ENCODE assay signal across 10 mouse cellular contexts in the genomic region with DNA sequence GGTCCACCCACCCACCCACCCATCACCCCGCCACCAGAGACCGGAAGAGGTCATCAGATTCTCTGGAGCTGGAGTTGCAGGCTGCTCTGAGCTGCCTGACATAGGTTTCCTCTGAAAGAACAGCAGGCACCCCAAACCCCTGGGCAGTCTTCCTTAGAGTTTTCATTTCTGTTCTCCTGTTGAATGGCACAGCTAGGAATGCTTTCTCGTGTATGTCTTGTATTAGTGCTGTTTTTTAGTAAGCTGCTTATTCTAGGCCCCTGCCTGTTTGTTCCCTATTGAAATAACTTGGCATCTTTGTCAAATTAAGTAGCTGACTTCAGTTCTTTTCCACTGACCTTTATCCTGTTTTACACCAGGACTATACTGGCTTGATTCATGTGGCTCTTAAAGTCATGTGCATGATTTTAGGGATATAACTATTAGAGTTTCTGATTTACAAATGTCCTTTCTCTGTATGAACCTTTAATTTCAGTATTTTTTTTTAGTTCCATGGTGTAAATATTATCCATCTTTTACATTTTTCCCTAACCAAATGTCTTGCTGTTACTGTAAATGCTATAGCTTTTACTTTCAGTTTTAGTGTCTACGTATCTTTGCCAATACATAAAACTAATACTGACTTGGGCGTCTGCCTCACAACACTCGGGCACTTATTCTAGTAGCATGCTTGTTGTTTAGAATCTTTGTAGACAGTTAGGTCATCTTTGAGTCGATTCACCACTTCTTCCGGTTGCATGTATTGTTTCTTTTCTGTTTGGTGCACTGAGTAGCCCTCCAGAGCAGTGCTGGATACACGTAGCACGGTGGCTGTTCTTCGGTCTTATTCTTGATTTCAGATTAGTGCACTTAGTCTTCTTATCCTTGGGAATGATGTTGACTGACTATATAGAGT.
DNase-seq lines count a peak whose midpoint lies in the region; ATAC-seq and TF ChIP-seq lines count a peak whose summit lies in the region.
"Had no signal": no experiment of that assay in that cellular context is flagged by ENCODE, and none has a peak within 500 bp of the region (broad histone marks: within the 10 kb centered on the region; RNA-seq: fewer than 3 reads in every experiment).

No protein-coding gene starts in this region.

- H3K9me3 ChIP-seq in heart, embryonic 13.5 days: no peaks in the 10 kb centered on the region

- H3K27ac ChIP-seq in heart, embryonic 13.5 days (replicated peaks): peak overlapping the region; percentile 48; the same call in 1 of the 2 replicates
- H3K27ac ChIP-seq in spleen, adult 2 months (ENCODE audit: insufficient read depth, low read length): peak overlapping the region; percentile 79

- no peak for ATAC-seq in heart, embryonic 13.5 days (ENCODE audit: extremely low read depth, insufficient number of reproducible peaks, low FRiP score, low TSS enrichment)

- WGBS in heart, embryonic 13.5 days: 74% methylated on average over 11 of the region's 11 CpGs
- 15% methylated on average over 11 of the region's 11 CpGs for WGBS in spleen, adult 2 months

- H3K4me3 ChIP-seq in heart, embryonic 13.5 days: no peak overlapping the region; the same call in 1 of the 2 replicates
- H3K4me3 ChIP-seq in spleen, adult 2 months (ENCODE audit: extremely low read depth, insufficient read depth, insufficient read length): peak overlapping the region; percentile 48

- no peak for TF ChIP-seq POLR2A in spleen, adult 2 months (IDR thresholded peaks at IDR 0.05; ENCODE audit: low read depth, low read length)

- no peaks in the 10 kb centered on the region for H3K36me3 ChIP-seq in heart, embryonic 13.5 days
- H3K36me3 ChIP-seq in spleen, adult 2 months (ENCODE audit: control insufficient read depth, insufficient read depth, low read length): no peaks in the 10 kb centered on the region
- no peaks in the 10 kb centered on the region for H3K36me3 ChIP-seq in splenic B cell, adult 2 months (ENCODE audit: control insufficient read depth, insufficient read depth, low read length, poor library complexity, severe bottlenecking)

- no peaks in the 10 kb centered on the region for H3K27me3 ChIP-seq in heart, embryonic 13.5 days (replicated peaks)
- no peaks in the 10 kb centered on the region for H3K27me3 ChIP-seq in spleen, adult 2 months (ENCODE audit: control insufficient read depth, insufficient read depth, low read length)
- H3K27me3 ChIP-seq in splenic B cell, adult 2 months (ENCODE audit: control insufficient read depth, insufficient read depth, low read length, poor library complexity, severe bottlenecking): no peaks in the 10 kb centered on the region

- TF ChIP-seq CTCF in spleen, adult 2 months (IDR thresholded peaks at IDR 0.05; ENCODE audit: extremely low read depth, insufficient read depth, insufficient read length, insufficient replicate concordance): no peak

- H3K4me1 ChIP-seq in heart, embryonic 13.5 days: peaks cover 30% of the 10 kb centered on the region
- peaks cover 5% of the 10 kb centered on the region for H3K4me1 ChIP-seq in spleen, adult 2 months (ENCODE audit: control insufficient read depth, insufficient read depth, insufficient read length)

- DNase-seq in heart, adult 9 months (ENCODE audit: low spot score in 2 of 2): no peak
- DNase-seq in spleen, adult 2 months (ENCODE audit: low read depth in 1 of 2, low spot score in 2 of 2): no peak
- no peak for DNase-seq in spleen, adult 18-20 months
- peak; percentile 86 for DNase-seq in induced T-regulatory cell, adult 2 months (ENCODE audit: low read depth)
- DNase-seq in splenic B cell, adult 2 months (ENCODE audit: low read depth, low spot score): peak; percentile 48
- DNase-seq in cerebellum, postnatal 36 days: no peak
- no peak for DNase-seq in left cerebral cortex, postnatal 4 days
- DNase-seq: cerebellum, adult 11-12 months; gastrocnemius, postnatal 36 days had no signal

- intact Hi-C loops in left cerebral cortex, postnatal 4 days (cut with DNase I): no loop called here

- H3K9ac ChIP-seq in heart, embryonic 13.5 days: peak overlapping the region; percentile 52; the same call in 1 of the 2 replicates

- H3K4me2 ChIP-seq in heart, embryonic 13.5 days: peak overlapping the region; percentile 50

Comparison
In these comparisons a context has a peak if more than half of its experiments do, and no peak if none do; other contexts are left out.
1. DNase-seq: peak in induced T-regulatory cell, adult 2 months (single experiment) and splenic B cell, adult 2 months (single experiment); none in heart, adult 9 months (0 of 2), spleen, adult 2 months (0 of 2), spleen, adult 18-20 months (0 of 2), cerebellum, postnatal 36 days (0 of 2) and left cerebral cortex, postnatal 4 days (single experiment).